Mouse (Mus musculus) adrenal gland, adult 18-20 months (tissue): ENCODE results near the gene Kif18a. TPM values are rescaled to one million over a fixed set of nuclear protein-coding genes. Genes with fewer than 3 reads are reported as not detected.

Source experiments
- DNase-seq, 2 experiments: peaks; one replicate each; pipeline ENCODE4 v3.0.0; 2021 to 2022; ENCODE audit warnings: low spot score in 2 of 2
- long read RNA-seq, 2 experiments: library from polyadenylated mRNA; stranded (forward); transcript quantifications; one replicate each; pipeline ENCODE4 v2.0.0; 2021
- total RNA-seq, 2 experiments: library from RNA; stranded (reverse); gene quantifications; 1 replicate in 1 of 2; 2 replicates in 1 of 2; pipeline ENCODE4 v1.2.3; 2021

The Kif18a gene
- total RNA-seq, result under 1 TPM; 0.22 to 0.43 TPM
- long read RNA-seq, experiment 1, result 0 reads
- long read RNA-seq, experiment 2, partial matches to known transcripts, result 0 of 2 reads
- long read RNA-seq, experiment 2, other reads (novel, unspliced or antisense), result 0 of 2 reads

DNA sequence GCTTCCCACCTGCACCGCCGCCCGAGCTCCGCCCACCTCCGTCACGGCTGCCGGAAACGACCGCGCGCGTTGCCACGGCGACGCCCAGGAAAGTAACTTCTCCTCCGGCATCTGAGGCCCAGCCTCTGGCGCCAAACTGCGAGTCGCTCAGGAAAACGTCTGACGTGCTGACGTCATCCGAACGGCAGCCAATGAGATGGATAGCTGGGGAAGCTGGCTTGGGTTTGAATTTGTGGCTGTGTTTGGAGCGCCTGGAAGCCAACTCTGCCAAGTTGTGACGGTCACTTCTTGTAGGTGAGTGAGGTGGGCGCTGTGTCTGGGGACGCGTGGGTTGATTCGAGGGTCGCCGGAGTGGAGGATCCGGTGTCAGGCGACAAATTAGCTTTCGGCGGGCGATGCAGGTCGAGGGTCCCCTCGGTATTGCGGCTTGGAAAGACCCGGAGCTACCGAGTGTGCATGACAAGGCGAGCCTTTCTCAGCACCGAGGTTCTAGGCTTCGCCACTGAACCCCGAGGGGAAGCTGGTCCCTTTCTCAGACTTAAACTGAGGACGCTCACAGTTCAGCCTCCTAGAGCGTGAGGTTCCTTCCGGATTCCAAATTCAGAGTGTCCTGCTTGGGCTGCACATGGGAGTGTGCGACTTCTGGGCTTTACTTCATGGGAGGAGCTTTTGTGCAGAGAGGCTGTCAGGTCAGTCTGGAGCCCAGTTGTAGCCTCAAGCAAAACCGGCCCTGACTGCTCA lies at the start of gene Kif18a, which contains the start of gene Mettl15:
Gene Kif18a, plus strand, starts transcription at position 139 of the 741 bp plus-strand sequence.
Gene Mettl15, minus strand, starts transcription at position 149 of the 741 bp plus-strand sequence.
- DNase-seq, result peak; percentile 89 to 92

- DNase-seq, result no peak
These were observed 46.7 kb upstream of the Kif18a start for GRCm38 (mm10) chr2:109233876-109234275.

DNA sequence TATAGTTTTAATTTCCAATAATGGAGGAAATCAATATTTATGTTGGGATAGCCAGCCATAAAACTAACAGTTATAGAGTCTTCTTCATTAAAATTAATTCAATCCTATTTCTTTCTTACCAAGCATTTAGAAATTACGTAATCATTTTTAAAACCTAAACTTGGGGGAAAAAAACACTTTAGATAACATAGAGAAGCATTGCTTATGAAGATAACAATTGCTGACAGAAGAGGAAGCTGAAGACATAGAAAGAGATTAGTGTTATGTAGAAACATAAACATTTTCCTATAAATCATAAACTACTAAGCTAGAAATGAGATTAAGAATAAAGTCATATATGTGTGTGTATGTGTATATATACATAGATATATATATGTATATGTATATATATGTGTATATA lies 44.8 kb upstream of the Kif18a start:
- no peak for DNase-seq

- peak in 1 of 2 experiments; percentile 25 for DNase-seq
These were observed 38.6 kb upstream of the Kif18a start for GRCm38 (mm10) chr2:109241947-109242346.

- no peak for DNase-seq
These were observed 17.8 kb upstream of the Kif18a start for GRCm38 (mm10) chr2:109262779-109263178.

DNA sequence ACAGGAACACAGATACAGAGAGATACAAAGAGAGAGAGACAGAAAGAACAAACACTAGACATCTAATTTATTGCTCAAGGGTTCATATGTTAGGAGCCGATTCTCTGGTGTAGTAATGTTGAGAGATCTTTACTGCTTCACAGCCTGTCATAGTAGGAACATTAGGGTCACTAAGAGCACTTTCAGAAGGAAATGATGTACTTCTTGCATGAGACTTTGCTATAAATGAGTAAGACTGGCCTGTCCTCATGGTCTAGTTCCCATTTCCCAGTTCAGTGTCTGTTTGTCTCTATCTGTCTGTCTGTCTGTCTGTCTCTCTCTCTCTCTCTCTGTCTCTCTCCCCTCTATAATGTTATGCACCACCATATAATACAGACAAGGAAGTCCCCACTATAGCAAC lies 7.4 kb upstream of the Kif18a start:
- no peak for DNase-seq

DNA sequence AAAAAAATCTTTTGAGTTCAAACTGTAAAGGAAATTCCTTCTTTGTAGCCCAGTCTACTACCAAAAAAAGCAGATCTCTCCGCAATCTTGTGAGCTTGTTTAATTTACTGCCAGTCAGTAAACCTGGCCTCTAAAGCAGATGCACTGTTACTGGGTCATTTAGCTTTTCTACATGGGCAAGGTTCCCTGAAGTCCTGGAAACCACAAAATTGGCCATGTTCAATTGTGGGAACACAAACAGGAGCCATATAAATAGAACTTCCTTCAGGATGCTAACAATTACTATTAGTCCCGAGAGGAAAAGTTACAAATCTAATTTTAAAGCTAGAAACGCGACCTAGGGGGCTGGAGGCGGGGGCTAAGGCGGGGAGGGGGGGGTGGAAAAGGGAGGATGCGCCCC lies 2.9 kb upstream of the Kif18a start:
- no peak for DNase-seq

DNA sequence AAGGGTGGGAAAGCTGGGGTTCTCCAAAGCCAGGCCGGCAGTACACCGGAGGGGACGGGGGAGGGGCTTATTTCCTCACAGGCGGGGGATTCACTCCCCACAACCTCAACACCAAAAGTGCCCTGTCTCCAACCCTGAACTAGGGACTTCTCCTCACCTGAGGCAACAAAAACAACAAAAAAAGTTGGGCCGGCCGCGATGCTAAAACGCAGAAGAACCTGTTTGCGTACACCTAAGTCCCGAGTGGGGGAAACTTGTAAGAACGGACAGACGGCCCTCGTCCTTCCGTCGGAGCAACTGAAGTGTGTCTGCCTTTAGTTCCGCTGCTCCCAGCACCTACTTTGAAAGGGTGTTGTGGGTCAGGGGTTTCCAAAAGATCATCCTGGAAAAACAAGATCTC lies 2.5 kb upstream of the Kif18a start:
- DNase-seq, result peak; percentile 41 to 48

DNA sequence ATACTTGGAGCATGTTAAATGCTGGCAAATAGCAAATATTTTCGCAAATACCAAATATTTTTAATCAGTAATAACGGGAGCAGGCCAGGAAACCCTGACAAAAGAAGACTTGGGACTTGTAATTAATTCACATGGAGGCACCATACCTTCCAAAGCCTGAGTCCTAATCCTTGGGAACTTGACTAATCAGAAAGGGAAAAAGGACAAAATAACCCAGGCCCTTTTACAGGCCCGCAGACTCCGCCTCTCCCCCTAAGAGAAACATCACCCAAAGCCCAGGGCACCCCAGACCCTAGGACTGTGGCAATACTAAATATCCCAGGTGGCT lies 302 bp upstream of the Kif18a start:
- DNase-seq, result no peak

GRCm38 (mm10) chr2:109281341-109281690 lies 778 bp downstream of the Kif18a start:
- DNase-seq, result no peak

DNA sequence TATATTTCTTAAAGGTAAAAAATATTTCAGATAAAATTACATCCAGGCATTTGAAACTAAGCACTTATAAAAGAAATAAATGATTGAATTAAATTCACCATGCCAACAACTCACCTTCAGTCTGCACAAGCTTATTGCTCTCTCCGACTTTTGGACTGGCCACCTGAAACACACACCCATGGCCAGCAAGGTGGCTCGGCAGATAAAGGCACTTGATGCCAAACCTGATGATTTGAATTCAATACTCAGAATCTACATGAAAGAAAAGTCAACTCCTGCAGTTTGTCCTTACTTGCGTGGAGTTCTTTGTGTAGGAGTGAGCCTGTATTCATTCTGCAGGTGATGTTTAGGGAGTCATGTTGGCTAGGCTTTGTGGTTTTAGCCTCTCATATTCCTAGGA lies 3.6 kb downstream of the Kif18a start:
- no peak for DNase-seq

- no peak for DNase-seq
These were observed 8.8 kb downstream of the Kif18a start for GRCm38 (mm10) chr2:109289327-109289726.

- no peak for DNase-seq
These were observed 15.7 kb downstream of the Kif18a start for GRCm38 (mm10) chr2:109296264-109296663.

DNA sequence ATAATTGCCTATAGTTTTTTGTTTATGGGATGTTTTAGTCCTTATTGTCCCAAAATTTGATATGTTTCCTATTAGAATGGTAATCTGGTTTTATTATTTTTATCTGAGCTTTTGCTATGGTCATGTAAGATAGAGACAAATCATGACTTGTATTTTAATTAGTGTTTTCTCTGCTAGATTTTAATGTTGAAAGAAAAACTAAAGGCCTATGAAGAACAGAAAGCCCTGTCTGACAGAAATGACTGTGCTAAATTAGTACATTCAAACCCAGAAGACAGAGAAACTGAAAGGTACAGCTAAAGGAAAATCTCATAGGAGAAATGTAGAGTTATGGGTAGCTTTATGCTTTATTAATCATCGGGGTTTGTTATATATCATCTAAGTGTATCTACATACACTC lies 17.6 kb downstream of the Kif18a start:
- no peak for DNase-seq

- no peak for DNase-seq
These were observed 21.7 kb downstream of the Kif18a start for GRCm38 (mm10) chr2:109302234-109302633.

DNA sequence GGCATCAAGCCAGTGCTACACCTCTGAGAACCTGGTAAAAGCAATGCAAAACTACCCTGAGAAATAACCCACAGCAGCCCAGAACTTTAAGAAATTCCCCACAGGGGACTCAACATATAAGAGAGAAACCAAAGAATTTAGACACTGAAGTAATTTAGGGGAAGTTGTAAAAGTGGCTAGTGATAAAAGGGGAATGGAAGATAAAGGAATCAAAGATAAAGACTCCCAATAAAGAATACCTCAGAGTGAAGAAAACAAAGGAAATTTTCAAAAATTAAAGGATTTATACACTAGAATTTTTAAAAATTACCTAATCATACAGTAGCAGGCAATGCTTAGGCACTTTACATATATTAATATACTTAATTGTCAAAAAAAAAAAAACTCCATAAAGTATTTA lies 23.1 kb downstream of the Kif18a start:
- DNase-seq, result no peak

DNA sequence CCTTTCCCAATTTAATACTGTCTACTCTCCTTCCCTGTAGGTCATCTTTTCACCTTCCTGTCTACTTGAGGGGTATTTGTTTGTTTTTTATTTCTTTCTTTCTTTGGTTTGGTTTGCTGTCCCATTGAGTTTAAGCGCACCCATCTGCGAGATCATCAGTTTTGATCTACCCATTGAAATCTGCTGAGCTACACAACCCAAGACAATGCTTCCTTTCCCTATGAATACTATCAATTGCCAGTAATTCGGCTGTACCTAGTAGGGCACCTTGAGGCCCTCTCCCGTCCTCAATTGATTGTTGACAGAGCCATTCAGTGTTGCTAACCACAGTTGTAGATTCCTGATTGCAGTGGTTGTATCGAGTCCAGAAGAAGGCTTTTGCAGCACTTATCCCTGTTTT lies 30.8 kb downstream of the Kif18a start:
- DNase-seq, result no peak

DNA sequence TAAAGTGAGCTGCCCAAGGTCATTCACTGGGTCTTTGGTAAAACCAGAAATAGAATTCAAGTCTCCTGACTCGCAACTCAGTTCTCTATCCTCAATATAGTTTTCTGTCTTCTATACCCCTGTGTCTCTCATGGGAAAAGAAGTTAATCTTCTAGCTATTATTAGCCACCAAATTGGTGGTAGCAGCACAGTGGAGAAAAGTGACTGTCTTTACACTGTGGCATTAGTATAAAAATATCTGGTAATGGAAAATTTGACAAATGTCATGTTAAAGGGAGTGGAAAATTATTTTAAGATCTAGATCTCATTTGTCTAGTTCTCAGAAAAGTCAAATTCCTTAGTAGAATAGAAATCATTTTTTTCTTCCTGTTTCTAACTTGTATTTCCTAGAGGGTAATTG lies 51.3 kb downstream of the Kif18a start:
- DNase-seq, result no peak

DNA sequence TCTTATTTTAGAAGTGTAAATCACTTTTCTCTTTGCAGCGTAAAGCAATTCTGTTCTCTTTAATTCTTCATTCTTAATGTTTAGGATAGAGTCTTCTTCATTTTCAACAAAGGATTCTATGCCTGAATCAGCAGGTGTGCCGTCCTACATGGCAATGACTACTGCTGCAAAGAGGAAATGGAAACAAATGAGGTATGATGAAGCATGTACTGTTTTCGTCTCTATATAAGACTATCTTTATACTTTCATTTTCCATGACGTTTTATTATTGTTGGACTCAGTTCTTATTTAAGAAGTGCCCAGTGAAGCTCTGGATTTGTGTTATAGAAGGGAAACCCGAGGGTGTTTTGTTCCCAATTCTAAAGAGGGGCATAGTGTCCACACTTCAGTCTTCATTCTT lies 53.7 kb downstream of the Kif18a start:
- DNase-seq, result no peak

- DNase-seq, result no peak
These were observed 55.2 kb downstream of the Kif18a start for GRCm38 (mm10) chr2:109335765-109336164.

GRCm38 (mm10) chr2:109345386-109345785 lies 64.8 kb downstream of the Kif18a start:
- no peak for DNase-seq

GRCm38 (mm10) chr2:109348742-109349141 lies 68.2 kb downstream of the Kif18a start:
- no peak for DNase-seq

DNA sequence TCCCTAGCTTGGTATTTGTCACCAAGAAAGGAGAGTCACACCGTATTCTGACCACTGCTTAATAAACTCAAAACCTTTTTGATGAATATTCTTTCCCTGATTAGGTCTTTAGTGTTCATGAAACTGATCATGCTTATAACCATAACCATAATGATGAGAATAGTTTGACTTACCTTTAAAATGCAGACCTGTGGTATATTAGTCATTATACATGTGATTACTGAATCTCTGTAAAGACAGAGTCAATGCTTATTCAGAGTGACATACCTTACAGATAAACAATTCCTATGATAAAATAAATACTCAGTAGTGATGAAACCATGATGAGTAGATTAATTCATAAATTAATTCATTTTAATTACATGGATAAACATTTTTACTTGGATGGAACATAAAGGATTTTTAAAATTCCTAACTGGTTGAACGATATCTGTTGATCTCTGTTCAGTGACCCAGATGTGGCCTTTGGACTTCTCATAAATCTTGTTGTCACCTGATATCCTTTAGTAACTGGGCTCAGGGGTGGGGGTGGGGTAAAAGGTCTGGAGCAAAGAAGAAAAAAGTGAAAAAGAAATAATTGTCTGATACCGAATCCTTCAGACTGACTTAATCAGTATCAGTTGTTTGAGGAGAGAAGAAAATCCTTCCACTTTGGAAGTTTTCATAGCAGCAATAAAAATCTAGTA lies 78.1 kb downstream of the Kif18a start:
- no peak for DNase-seq
